Mouse (Mus musculus) layer of hippocampus, postnatal 36 days (tissue): ENCODE results near the gene Pros1. TPM values are rescaled to one million over a fixed set of nuclear protein-coding genes. Genes with fewer than 3 reads are reported as not detected.

Experiments
- DNase-seq, 2 experiments: peaks; one replicate each; pipeline ENCODE4 v3.0.0; 2022
- total RNA-seq, 2 experiments: library from RNA; stranded (reverse); gene quantifications; 2 replicates each; pipeline ENCODE4 v1.2.3; 2021

Pros1 gene
- 1 to 10 TPM; 9.1 to 9.6 TPM for total RNA-seq

GRCm38 (mm10) chr16:62854191-62855068 is at the start of gene Pros1:
Pros1 (plus strand) TSS chr16:62854307.
- peak; percentile 31 to 46 for DNase-seq

- DNase-seq, result no peak
Observed at GRCm38 (mm10) chr16:62804621-62805020, 49.5 kb upstream of the Pros1 start.

GRCm38 (mm10) chr16:62807249-62807979 is 46.7 kb upstream of the Pros1 start:
- DNase-seq, result no peak

- no peak for DNase-seq
Observed at GRCm38 (mm10) chr16:62810855-62811254, 43.3 kb upstream of the Pros1 start.

- DNase-seq, result no peak
Observed at GRCm38 (mm10) chr16:62813790-62814189, 40.3 kb upstream of the Pros1 start.

GRCm38 (mm10) chr16:62814491-62814890 is 39.6 kb upstream of the Pros1 start, which contains the start of gene Stx19:
Stx19 (plus strand) TSS chr16:62814676.
- no peak for DNase-seq

- no peak for DNase-seq
Observed at GRCm38 (mm10) chr16:62822472-62822871, 31.6 kb upstream of the Pros1 start.

- DNase-seq, result no peak
Observed at GRCm38 (mm10) chr16:62826156-62827001, 27.7 kb upstream of the Pros1 start.

- no peak for DNase-seq
Observed at GRCm38 (mm10) chr16:62832027-62832426, 22.1 kb upstream of the Pros1 start.

GRCm38 (mm10) chr16:62832481-62832880 is 21.6 kb upstream of the Pros1 start:
- no peak for DNase-seq

GRCm38 (mm10) chr16:62834016-62834735 is 19.9 kb upstream of the Pros1 start:
- no peak for DNase-seq

- no peak for DNase-seq
Observed at GRCm38 (mm10) chr16:62845341-62845740, 8.8 kb upstream of the Pros1 start.

- DNase-seq, result peak; percentile 89 to 95
Observed at GRCm38 (mm10) chr16:62846498-62847312, 7.4 kb upstream of the Pros1 start, which contains the start of gene Arl13b. Arl13b (minus strand) TSS chr16:62847040.

GRCm38 (mm10) chr16:62852464-62853252 is 1.4 kb upstream of the Pros1 start:
- no peak for DNase-seq

GRCm38 (mm10) chr16:62853611-62854126 is 438 bp upstream of the Pros1 start:
- DNase-seq, result no peak

GRCm38 (mm10) chr16:62855385-62855784 is 1.3 kb downstream of the Pros1 start:
- no peak for DNase-seq

- DNase-seq, result no peak
Observed at GRCm38 (mm10) chr16:62856273-62856672, 2.2 kb downstream of the Pros1 start.

GRCm38 (mm10) chr16:62857498-62857897 is 3.4 kb downstream of the Pros1 start:
- DNase-seq, result no peak

GRCm38 (mm10) chr16:62858018-62858417 is 3.9 kb downstream of the Pros1 start:
- no peak for DNase-seq

- DNase-seq, result no peak
Observed at GRCm38 (mm10) chr16:62860140-62860539, 6.0 kb downstream of the Pros1 start.
